Mouse (Mus musculus) lung, embryonic 14.5 days (tissue): ENCODE measurements at regions not wholly inside any gene's neighbourhood (a gene's known extent, or its start where the extent isn't known, plus 50 kb on each side); places are given as distances from the start of the nearest gene placed in this dataset.
"Not testable (repeated sequence)": the region's sequence is repeated elsewhere in the genome, so short reads cannot be mapped to it uniquely, and the experiment has no call there.

Experiments
- ATAC-seq: fragments of 200-750 bp; cut with Nextera tagmentation; 2 replicates; pipeline ENCODE4 v1.8.0; 2017; ENCODE audit warnings: mild to moderate bottlenecking, moderate TSS enrichment, moderate library complexity; ENCODE audit not compliant: insufficient read depth
- DNase-seq: peaks from one replicate; pipeline ENCODE4 v3.0.0-alpha.2; 2015
- H3K27ac ChIP-seq: fragments of 300-500 bp; sonication (generic); 2 replicates; pipeline ENCODE4 v1.5.1; 2014; ENCODE audit warnings: low read depth, mild to moderate bottlenecking, moderate library complexity
- H3K27me3 ChIP-seq: fragments of 300-500 bp; sonication (generic); 2 replicates; pipeline ENCODE4 v1.6.1; 2014; ENCODE audit warnings: low read length, control low read depth; ENCODE audit not compliant: insufficient read depth
- H3K36me3 ChIP-seq: fragments of 300-500 bp; sonication (generic); 2 replicates; pipeline ENCODE4 v1.6.1; 2014; ENCODE audit warnings: control low read depth; ENCODE audit not compliant: insufficient read depth
- H3K4me1 ChIP-seq: fragments of 300-500 bp; sonication (generic); 2 replicates; pipeline ENCODE4 v1.6.1; 2014; ENCODE audit warnings: antibody characterized with exemption, control low read depth; ENCODE audit not compliant: insufficient read depth
- H3K4me2 ChIP-seq: fragments of 300-500 bp; sonication (generic); 2 replicates; pipeline ENCODE4 v1.6.1; 2014; ENCODE audit warnings: mild to moderate bottlenecking
- H3K4me3 ChIP-seq: fragments of 300-500 bp; sonication (generic); 2 replicates; pipeline ENCODE4 v1.5.1; 2014; ENCODE audit warnings: low read depth, low read length
- H3K9ac ChIP-seq: fragments of 300-500 bp; sonication (generic); 2 replicates; pipeline ENCODE4 v1.6.1; 2014
- H3K9me3 ChIP-seq: fragments of 300-500 bp; sonication (generic); 2 replicates; pipeline ENCODE4 v1.6.1; 2016; ENCODE audit warnings: low read depth, low read length, control low read depth
- CTCF ChIP-seq: IDR thresholded peaks from 2 replicates; pipeline ENCODE4 v1.5.1; 2016; ENCODE audit warnings: antibody characterized with exemption, low read depth
- WGBS: fragments of 180-500 bp; shearing (Covaris S2); extraction: QIAGEN DNeasy Blood & Tissue Kit; methylation state at CpG from one replicate; pipeline ENCODE4 v1.1.7; 2014; 5-methylcytosine and 5-hydroxymethylcytosine counted together

DNA sequence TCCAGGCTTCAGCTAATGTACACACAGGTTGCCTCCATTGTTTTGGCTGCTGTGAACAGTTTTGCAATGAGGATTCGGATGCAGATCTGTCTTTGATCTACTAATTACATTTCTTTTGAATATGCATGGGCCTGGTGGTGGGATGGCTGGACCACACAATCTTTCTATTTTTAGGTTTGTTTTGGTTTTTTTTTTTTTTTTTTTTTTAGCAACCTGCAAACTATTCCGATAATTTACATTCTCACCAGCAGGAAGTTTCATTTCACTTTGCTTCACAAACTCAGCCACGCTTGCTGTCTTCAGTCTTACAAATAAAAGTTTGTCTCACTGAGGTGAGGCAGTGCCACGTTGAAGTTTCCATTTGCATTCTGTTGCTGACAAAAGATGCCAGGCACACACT, 127.7 kb upstream of the Intu start:
- TF ChIP-seq CTCF = no peak
- 76% methylated on average over 4 of the region's 4 CpGs for WGBS
- Histone ChIP-seq H3K9me3 (no peaks in the 10 kb centered on the region), H3K9ac (no peak overlapping the region), H3K36me3 (no peaks in the 10 kb centered on the region), H3K27ac (no peak overlapping the region), H3K4me3 (no peak overlapping the region), H3K4me1 (peaks cover under 1% of the 10 kb centered on the region; the same call in 1 of the 2 replicates), H3K27me3 (no peaks in the 10 kb centered on the region), H3K4me2 (no peak overlapping the region)
- ATAC-seq (no peak), DNase-seq (no peak)

DNA sequence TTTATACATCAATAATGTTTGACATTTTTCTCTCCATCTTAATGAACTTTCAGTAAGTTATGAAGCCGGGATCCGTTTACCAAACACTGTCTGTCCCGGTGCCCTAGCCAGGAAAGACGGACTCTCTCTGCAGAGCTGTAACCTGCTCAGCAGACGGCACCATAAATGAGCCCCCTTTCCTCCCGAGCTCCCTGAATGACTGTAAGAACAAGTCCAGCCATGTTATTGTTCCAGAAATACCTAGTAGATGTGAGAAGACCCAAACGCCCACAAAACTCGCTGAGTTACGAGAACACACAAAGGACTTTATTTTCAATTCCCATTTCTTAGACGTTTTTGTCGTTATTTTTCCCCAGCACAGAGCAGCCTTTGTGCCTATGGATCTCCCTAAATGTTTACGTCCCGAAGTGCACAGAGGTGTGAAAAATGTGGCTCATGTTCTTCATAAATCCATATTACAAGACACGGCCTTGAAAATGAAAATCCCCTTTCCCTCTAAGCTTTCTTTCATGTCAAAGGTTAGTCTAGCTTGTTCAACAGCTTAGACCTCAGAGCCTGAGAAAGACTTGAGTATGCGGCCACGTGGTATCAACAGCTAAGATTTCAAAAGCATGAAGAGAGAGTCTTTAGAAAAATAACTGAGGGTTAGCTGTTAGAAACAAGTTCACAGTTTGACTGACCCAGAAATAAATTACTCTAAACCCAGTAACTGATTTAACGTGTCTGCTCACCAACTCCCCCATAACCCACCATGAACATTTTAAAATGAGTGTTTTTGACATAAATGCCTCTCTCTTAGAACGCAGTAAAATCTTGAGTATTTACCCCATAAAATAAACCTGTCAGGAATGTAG, 125.8 kb upstream of the Intu start:
- DNase-seq (peak; percentile 23), ATAC-seq (no peak)
- Histone ChIP-seq H3K9me3 (no peaks in the 10 kb centered on the region), H3K27me3 (no peaks in the 10 kb centered on the region), H3K4me2 (no peak overlapping the region), H3K27ac (no peak overlapping the region), H3K36me3 (no peaks in the 10 kb centered on the region), H3K4me1 (peaks cover 6% of the 10 kb centered on the region; the same call in 1 of the 2 replicates), H3K4me3 (no peak overlapping the region), H3K9ac (no peak overlapping the region)
- no peak for TF ChIP-seq CTCF
- WGBS = 42% methylated on average over 18 of the region's 18 CpGs

DNA sequence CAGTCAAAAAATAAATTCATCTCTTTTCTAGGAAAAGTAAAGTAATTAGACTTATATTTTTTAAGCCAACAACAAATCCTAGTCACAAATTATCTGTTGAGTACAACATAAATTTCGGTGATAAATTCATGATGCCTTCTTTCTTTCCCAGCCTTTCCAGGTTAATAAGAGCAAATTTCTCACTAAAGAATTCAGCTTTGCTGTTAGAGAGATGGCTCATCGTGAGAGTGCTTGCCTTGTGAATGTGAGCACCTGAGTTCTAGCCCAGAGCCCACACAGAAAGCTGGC, 125.2 kb upstream of the Intu start:
- ATAC-seq (no peak), DNase-seq (no peak)
- H3K27me3 ChIP-seq = no peaks in the 10 kb centered on the region
- WGBS = 69% methylated on average over 2 of the region's 2 CpGs
- no peak overlapping the region for H3K27ac ChIP-seq
- H3K4me3 ChIP-seq = no peak overlapping the region
- H3K9me3 ChIP-seq = no peaks in the 10 kb centered on the region
- H3K36me3 ChIP-seq = no peaks in the 10 kb centered on the region
- H3K9ac ChIP-seq = no peak overlapping the region
- no peak for TF ChIP-seq CTCF
- no peak overlapping the region for H3K4me2 ChIP-seq
- H3K4me1 ChIP-seq = peaks cover 6% of the 10 kb centered on the region; the same call in 1 of the 2 replicates

DNA sequence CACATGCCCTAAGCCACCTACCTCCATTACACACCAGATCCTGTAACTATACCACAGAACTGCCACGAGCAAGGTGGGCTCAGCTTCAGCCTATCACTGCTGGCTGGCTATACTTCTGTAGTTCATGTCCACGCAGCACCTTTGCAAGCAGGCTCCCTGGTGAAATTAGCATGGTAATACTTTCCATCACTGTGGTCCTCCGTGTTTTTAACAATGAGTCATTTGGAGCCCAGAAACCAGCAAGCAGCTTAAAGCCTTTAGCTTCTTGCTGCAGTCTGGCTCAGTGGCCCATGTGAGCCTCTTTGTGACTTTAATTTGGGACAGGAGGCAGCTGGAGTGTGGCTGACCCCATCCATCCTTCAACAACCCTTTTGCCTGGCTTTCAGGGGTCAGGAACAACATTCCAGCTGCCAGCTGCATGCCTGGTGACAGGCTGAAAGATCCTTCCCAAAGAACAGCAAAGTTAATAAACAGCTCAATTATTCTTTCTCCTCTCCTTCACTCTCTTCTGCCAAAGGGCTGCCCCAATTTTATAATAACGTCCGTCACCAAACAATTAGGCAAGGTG, 122.1 kb upstream of the Intu start:
- H3K27ac ChIP-seq = no peak overlapping the region
- H3K4me3 ChIP-seq = no peak overlapping the region
- H3K9me3 ChIP-seq = no peaks in the 10 kb centered on the region
- peaks cover 8% of the 10 kb centered on the region; the same call in 1 of the 2 replicates for H3K4me1 ChIP-seq
- no peak overlapping the region for H3K4me2 ChIP-seq
- 26% methylated on average over 5 of the region's 5 CpGs for WGBS
- DNase-seq (peak; percentile 82), ATAC-seq (peak; percentile 85)
- H3K9ac ChIP-seq = no peak overlapping the region
- no peaks in the 10 kb centered on the region for H3K27me3 ChIP-seq
- no peaks in the 10 kb centered on the region for H3K36me3 ChIP-seq
- TF ChIP-seq CTCF = no peak

GRCm38 (mm10) chr3:40410749-40411310, 120.3 kb upstream of the Intu start:
- no peak for TF ChIP-seq CTCF
- H3K9ac ChIP-seq = no peak overlapping the region
- H3K27ac ChIP-seq = no peak overlapping the region
- DNase-seq = peak; percentile 18
- 54% methylated on average over 4 of the region's 4 CpGs for WGBS
- no peak overlapping the region for H3K4me3 ChIP-seq
- no peak for ATAC-seq
- no peak overlapping the region for H3K4me2 ChIP-seq
- peaks cover 10% of the 10 kb centered on the region; the same call in 1 of the 2 replicates for H3K4me1 ChIP-seq
- H3K9me3 ChIP-seq = no peaks in the 10 kb centered on the region
- H3K27me3 ChIP-seq = no peaks in the 10 kb centered on the region
- no peaks in the 10 kb centered on the region for H3K36me3 ChIP-seq

- not testable (repeated sequence) for H3K9me3 ChIP-seq, H3K27ac ChIP-seq, H3K9ac ChIP-seq, H3K27me3 ChIP-seq, H3K4me3 ChIP-seq, DNase-seq, ATAC-seq, H3K4me2 ChIP-seq, H3K36me3 ChIP-seq, H3K4me1 ChIP-seq
- 43% methylated on average over 16 of the region's 18 CpGs for WGBS
Observed at GRCm38 (mm10) chr3:40425183-40425844, 105.8 kb upstream of the Intu start.

DNA sequence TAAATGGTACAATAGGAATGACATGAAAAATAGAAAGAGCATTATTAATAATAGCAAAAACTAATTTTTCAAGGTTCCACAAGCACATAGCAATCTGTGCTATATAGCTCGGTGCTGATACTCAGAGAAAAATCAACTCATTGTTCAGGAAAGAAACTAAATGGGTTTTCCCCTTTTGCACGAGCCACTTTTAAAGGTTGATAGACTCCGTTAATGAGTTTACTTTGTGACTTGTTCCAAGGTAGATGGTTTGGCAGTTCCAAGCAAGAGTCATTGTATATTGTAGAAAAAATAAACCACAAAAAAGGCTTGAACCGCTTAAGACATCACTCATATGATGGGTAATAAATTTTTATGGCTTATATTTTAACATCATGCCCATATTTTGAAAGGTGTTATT, 105.0 kb upstream of the Intu start:
- no peak for TF ChIP-seq CTCF
- no peak overlapping the region for H3K4me2 ChIP-seq
- no peaks in the 10 kb centered on the region for H3K36me3 ChIP-seq
- no peak overlapping the region for H3K9ac ChIP-seq
- no peaks in the 10 kb centered on the region for H3K9me3 ChIP-seq
- no peak overlapping the region for H3K27ac ChIP-seq
- DNase-seq (no peak), ATAC-seq (no peak)
- H3K4me1 ChIP-seq = no peaks in the 10 kb centered on the region
- H3K27me3 ChIP-seq = no peaks in the 10 kb centered on the region
- WGBS = 62% methylated on average over 4 of the region's 4 CpGs
- H3K4me3 ChIP-seq = no peak overlapping the region
